Mouse (Mus musculus) T-helper 2 cell (primary cell): ENCODE measurements around the gene Clpsl2.

Experiments
- in situ Hi-C: fragments of 300-600 bp; cut with MboI, MseI; formaldehyde crosslinking; loops from one replicate; pipeline ENCODE4 v1.15.1; 2025; ENCODE audit warnings: high pct_unique_total_duplicates

Gene Clpsl2

GRCm38 (mm10) chr17:28556635-28557396 is 7.6 kb downstream of the Clpsl2 start:
- in situ Hi-C loops, result no loop called here

DNA sequence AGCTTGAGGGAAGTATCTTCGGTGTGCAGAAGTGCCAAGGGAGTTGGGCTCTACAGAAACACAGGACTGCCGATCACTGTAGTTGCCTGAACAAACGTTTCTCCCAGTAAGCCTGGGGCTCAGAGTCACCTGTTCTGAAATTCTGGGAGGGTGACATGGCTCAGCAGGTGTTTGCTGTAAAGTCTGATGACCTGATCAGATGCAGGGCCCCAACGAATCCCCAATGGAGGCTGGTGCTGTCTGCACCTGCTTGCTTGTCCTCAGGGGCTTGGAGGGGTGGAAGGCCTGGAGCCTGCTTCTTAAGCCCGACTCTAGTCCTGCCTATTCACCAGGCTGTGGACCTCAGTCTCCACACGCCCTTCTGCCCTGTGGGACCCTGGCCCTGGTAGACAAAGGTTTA is 8.6 kb downstream of the Clpsl2 start:
- in situ Hi-C loops, result no loop called here

- in situ Hi-C loops, result no loop called here
Observed at GRCm38 (mm10) chr17:28560598-28560997, 11.4 kb downstream of the Clpsl2 start, which contains the start of gene Clps. Gene Clps (minus strand): TSS chr17:28560766.

- in situ Hi-C loops, result no loop called here
Observed at GRCm38 (mm10) chr17:28561613-28562012, 12.4 kb downstream of the Clpsl2 start.

- in situ Hi-C loops, result no loop called here
Observed at GRCm38 (mm10) chr17:28565181-28565580, 16.0 kb downstream of the Clpsl2 start.

DNA sequence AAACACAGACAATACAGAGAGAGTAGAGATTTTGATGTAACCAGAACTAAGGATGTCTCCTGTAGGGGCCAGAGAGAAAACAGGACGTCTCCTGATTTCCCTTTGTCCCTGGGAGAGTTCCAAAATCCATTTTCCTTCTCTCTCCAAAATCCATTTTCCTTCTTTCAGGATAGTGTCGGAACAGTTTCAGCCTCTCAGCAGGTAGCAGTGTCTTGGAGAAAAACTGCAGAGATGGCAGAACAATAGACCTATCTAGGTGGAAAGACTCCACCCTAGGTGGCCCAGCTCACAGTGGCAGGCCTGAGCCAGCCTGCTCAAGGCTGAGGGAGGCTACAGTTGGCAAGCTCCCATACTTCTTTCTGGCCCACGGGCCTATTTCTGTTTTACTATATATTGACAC is 18.3 kb downstream of the Clpsl2 start:
- in situ Hi-C loops, result no loop called here

GRCm38 (mm10) chr17:28571868-28572267 is 22.7 kb downstream of the Clpsl2 start:
- in situ Hi-C loops, result no loop called here

DNA sequence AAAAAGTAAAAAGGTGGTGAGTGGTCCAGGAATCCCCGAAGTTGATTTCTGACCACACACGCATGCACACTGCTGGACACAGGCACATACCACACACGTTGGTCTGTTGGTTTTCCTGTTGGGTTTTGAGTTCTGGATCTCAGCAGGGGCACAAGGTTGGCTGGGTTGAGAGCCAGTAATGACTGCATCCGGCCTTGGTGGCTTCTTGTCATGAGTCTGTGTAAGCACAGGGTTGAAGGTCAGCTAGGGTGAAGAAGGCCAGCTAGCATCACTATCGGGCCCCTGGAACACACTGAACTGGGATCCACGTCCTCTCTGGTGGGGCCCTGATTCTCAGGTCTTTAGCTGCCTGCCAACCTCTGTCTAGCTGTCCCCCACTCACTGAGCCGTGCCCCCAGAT is 23.3 kb downstream of the Clpsl2 start:
- in situ Hi-C loops, result no loop called here

DNA sequence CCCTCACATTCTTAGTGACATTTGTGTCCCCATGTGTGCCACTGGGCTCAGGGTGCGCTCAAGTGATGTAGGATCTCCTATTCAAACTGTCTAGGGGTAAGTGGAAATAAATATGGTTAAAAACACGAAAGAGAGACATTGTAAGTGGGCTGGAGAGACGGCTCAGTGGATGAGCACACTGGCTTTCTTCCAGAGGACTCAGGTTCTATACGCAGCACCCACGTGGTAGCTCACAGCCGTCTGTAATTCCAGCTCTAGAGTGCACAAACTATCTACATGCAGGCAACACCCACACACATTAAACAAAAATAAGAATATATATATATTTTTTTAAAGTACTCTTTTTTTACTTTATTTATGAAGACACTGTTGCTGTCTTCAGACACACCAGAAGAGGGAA is 23.7 kb downstream of the Clpsl2 start:
- in situ Hi-C loops, result no loop called here

DNA sequence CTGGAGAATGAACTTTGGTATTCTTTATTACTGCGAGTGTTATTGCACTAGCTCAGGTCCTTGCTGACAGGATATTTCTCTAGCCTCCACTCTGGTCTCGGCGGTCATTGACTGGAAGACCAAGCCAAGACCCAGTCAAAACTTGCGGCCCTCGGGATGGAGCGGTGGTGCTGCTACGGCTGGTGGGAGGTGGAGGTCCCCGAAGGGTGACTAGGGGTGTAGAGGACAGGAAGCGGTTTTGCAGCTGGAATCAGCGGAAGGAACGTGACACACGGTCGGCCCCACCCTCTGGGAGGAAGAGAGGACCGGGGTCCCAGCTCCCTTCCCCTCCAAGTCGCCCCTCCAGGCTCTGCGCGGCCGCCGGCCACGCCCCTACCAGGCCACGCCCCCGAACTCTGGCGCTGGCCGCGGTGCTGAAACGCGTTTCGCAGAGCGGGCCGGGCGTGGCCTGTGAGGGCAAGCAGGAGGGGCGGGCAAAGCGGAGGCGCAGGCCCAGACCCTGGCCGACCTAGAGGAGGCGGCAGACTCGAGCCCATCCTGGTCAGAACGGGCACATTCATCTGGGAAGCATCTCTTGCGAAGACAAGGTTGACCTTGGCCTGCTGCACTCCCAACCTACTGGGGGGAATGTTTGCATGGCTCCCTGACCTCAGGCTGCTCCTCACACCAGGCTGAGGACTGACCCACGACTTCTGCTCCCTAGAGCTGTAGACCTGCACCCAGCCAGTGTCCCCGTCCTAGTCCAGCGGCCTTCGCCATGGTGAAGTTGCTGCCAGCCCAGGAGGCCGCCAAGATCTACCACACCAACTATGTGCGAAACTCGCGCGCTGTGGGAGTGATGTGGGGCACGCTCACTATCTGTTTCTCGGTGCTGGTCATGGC is 26.3 kb downstream of the Clpsl2 start, which contains the start of gene Lhfpl5:
Gene Lhfpl5 (plus strand): TSS at position 398 of the 882 bp plus-strand sequence.
- in situ Hi-C loops, result loop anchor here (5.0 kb wide), 1 partner anchor 62 kb away; no protein-coding TSS in a partner anchor

DNA sequence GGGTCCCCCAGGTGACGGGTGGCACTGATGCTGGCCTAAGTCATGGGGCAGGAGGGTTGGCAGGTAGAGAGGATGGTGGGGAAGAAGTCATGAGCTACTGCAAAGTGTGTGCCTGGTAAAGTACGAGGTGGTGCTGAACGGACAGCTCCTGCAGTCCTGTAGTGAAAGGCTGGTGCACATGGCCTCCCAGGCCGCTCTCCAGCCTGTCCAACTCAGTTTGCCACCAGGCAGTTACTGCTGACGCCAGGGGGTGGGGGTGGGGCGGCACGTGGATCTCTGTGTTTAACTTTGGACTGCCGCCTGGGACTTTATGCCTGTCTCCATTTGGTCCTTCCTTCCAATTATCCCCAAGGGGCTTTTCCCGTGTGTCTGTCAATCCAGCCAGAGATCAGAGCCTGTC is 31.2 kb downstream of the Clpsl2 start:
- in situ Hi-C loops, result no loop called here

- in situ Hi-C loops, result no loop called here
Observed at GRCm38 (mm10) chr17:28581056-28581455, 31.8 kb downstream of the Clpsl2 start.

DNA sequence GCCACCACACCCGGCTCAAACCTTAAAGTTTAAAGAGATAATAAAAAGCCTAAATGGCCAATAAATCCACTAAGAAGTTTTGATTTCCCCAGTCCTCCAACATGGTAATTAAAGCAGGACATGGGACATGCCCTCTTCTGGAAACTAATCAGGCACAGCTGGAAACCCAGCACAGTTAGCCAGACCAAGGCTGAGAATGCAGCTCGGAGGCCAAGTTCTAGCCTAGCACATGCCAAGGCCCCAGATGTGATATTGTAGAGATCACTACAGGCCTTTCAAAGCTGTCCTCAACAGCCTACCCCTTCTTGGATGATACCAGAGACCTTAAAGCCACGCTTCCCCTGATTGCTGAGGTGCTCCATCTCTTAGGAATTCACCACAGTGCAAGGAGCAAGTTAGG is 37.3 kb downstream of the Clpsl2 start:
- in situ Hi-C loops, result no loop called here

DNA sequence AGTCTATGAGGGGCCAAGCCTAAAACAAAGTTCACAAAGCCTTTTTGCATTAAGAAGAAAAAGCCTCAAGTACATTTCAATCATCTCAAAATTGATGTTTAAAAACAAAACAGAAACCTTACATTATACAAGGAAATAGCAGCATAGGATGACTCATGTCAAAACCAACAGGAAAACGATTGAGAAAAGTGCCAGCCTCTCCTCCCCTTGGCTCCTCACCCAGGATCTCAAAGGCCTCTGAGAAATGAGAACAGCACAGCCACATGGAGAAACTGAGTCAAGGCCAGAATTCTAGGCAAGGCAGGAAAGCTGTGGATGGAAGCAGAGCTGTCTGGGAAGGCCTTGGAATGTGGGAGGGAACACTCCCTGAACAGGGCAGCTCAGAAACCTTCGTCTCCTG is 39.4 kb downstream of the Clpsl2 start:
- in situ Hi-C loops, result no loop called here

DNA sequence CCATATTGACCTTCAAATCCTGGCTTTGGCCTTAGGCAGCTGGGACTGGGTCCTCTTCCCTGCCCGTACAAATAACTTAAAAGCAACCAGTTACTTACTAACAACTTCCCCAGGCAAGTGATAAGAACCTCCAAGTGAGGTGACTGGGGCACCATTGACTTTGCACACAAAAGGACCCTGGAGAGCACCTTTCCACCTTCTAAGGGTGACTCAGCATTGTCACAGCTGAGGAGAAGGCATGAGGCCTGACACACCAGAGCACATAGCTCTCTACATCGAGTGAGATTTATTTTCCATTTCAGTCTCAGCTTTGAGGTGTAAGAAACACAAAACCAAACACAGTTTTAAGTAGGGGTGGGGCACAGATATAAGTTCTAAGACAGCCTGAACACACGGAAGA is 41.4 kb downstream of the Clpsl2 start:
- in situ Hi-C loops, result no loop called here

- in situ Hi-C loops, result no loop called here
Observed at GRCm38 (mm10) chr17:28591476-28591875, 42.3 kb downstream of the Clpsl2 start.

GRCm38 (mm10) chr17:28592998-28593397 is 43.8 kb downstream of the Clpsl2 start:
- in situ Hi-C loops, result no loop called here

DNA sequence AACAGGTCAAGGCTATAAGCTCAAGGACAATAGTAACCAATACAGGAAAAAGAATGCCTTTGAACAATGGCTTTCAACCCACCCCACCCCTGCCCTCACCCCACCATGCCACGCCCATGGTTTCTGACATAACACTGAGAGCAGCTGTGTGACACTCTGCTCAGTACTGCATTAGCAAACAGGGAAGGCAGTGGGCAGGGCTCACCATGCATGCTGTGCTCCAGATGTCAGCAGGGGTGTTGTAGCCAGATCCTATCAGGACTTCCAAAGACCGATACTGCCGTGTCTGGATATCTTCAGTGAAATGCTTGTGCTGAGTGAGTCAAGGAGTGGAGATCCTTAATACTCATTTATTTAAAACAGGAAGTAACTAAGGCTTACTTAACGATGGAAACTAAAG is 44.8 kb downstream of the Clpsl2 start:
- in situ Hi-C loops, result no loop called here

GRCm38 (mm10) chr17:28600780-28601179 is 51.6 kb downstream of the Clpsl2 start:
- in situ Hi-C loops, result loop anchor here (5.0 kb wide), 1 partner anchor 37 kb away; no protein-coding TSS in a partner anchor

- in situ Hi-C loops, result loop anchor here (5.0 kb wide), 1 partner anchor 36 kb away; no protein-coding TSS in a partner anchor
Observed at GRCm38 (mm10) chr17:28601557-28602250, 52.5 kb downstream of the Clpsl2 start.
